Mouse (Mus musculus) small intestine, adult 2 months (tissue): ENCODE measurements at regions not wholly inside any gene's neighbourhood (a gene's known extent, or its start where the extent isn't known, plus 50 kb on each side); places are given as distances from the start of the nearest gene placed in this dataset.

ENCODE experiments used
- H3K27ac ChIP-seq: fragments of 200-500 bp; 2 replicates; pipeline ENCODE4 v1.5.1; 2012; ENCODE audit warnings: low read depth, low read length, control low read depth, inconsistent platforms; ENCODE audit not compliant: insufficient read depth
- H3K27me3 ChIP-seq: fragments of 200-500 bp; 2 replicates; pipeline ENCODE4 v1.6.1; 2012; ENCODE audit warnings: mild to moderate bottlenecking, moderate library complexity, low read length, inconsistent platforms; ENCODE audit not compliant: control insufficient read depth, insufficient read depth
- H3K36me3 ChIP-seq: fragments of 200-500 bp; 2 replicates; pipeline ENCODE4 v1.6.1; 2012; ENCODE audit warnings: mild to moderate bottlenecking, low read length, control low read depth, inconsistent platforms; ENCODE audit not compliant: control insufficient read depth, insufficient read depth
- H3K4me1 ChIP-seq: fragments of 200-500 bp; 2 replicates; pipeline ENCODE4 v1.6.1; 2012; ENCODE audit warnings: low read length, inconsistent platforms, mixed read lengths; ENCODE audit not compliant: control insufficient read depth, insufficient read depth, insufficient read length
- H3K4me3 ChIP-seq: fragments of 200-500 bp; 2 replicates; pipeline ENCODE4 v1.5.1; 2012; ENCODE audit warnings: low read depth, mild to moderate bottlenecking, control low read depth, inconsistent platforms, low read length, moderate library complexity
- CTCF ChIP-seq: fragments of 200-500 bp; IDR thresholded peaks from 2 replicates; pipeline ENCODE4 v1.5.1; 2012; ENCODE audit warnings: low read depth, mild to moderate bottlenecking, control low read depth, inconsistent platforms, low read length, moderate library complexity, mixed read lengths; ENCODE audit not compliant: insufficient replicate concordance, insufficient read length; ENCODE audit errors: extremely low read depth
- POLR2A ChIP-seq: fragments of 200-500 bp; IDR thresholded peaks from 2 replicates; pipeline ENCODE4 v1.6.1; 2012; ENCODE audit warnings: low read depth, mild to moderate bottlenecking, control low read depth, inconsistent platforms, low read length, moderate library complexity
- WGBS: fragments of 180-500 bp; shearing (Covaris S2); methylation state at CpG from one replicate; pipeline ENCODE4 v1.1.7; 2018; 5-methylcytosine and 5-hydroxymethylcytosine counted together

DNA sequence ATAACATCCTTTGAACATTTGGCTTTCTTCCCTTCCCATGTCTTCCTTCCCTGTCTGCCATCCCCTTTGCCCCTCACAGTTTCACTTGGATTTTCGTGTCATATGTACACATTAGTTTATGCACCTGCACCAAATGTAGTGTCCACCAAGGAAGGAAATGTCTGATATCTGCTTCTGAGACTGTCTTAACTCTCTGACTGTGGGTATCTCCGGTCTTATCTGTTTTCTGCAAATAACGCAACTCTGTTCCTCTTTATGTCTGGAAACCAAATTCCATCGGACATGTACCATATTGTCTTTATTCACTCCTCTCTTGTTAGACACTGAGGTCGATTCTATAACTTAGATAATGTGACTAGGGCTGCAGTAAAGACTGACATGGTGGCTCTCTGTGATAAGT, 113.6 kb downstream of the Tmem30b start:
- no peak for TF ChIP-seq CTCF
- TF ChIP-seq POLR2A, result no peak
- WGBS, result 67% methylated on average over 5 of the region's 5 CpGs

DNA sequence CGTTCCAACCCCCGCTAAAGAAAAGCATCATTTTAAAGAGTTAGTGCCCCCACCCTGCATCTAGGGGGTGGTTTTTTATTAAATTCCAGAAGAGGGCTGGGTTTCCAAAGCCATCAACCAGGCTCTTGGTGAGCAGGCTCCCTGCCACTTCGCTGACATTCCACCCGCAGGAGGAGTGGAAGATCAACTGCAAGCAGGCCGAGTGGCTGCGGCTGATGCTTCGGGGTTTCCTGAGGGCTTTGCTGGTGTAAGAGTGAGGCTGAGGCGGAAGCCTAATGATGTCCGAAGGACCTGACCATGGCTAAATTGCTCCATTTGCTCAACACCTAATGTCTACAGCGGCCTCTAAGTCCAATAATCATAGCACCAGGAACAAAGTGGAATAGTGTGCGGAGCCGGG, 118.0 kb downstream of the Tmem30b start:
- no peak for TF ChIP-seq CTCF
- no peak for TF ChIP-seq POLR2A
- Histone ChIP-seq H3K36me3 (no peaks in the 10 kb centered on the region), H3K4me1 (no peaks in the 10 kb centered on the region), H3K27ac (no peak overlapping the region), H3K4me3 (no peak overlapping the region), H3K27me3 (no peaks in the 10 kb centered on the region)
- 65% methylated on average over 12 of the region's 12 CpGs for WGBS

More for the DNA sequence above, 113.6 kb downstream of the Tmem30b start:
- Histone ChIP-seq H3K27ac (no peak overlapping the region), H3K36me3 (no peaks in the 10 kb centered on the region), H3K4me3 (no peak overlapping the region), H3K27me3 (no peaks in the 10 kb centered on the region), H3K4me1 (no peaks in the 10 kb centered on the region)

DNA sequence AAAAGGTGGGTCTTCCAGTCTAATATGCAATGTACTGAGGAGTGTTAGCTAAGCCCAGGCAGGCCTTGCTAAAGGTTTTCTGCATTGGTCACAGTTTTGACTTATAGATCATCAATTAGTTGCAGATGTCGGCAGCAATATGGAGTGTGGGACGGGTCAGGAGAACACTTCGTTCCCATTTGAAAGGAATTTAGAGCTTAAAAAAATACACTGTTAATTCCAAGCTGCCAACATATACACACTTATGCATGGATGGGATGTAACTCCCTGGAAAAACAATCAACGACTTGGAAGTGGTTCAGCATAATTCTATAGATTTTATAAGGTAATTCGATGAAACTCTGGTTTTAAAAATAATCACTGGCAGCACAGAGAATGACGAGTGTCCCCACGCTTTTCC, 121.4 kb downstream of the Tmem30b start:
- Histone ChIP-seq H3K27ac (no peak overlapping the region), H3K4me3 (no peak overlapping the region), H3K27me3 (no peaks in the 10 kb centered on the region), H3K36me3 (no peaks in the 10 kb centered on the region), H3K4me1 (no peaks in the 10 kb centered on the region)
- TF ChIP-seq CTCF (no peak), POLR2A (no peak)
- 89% methylated on average over 7 of the region's 7 CpGs for WGBS

DNA sequence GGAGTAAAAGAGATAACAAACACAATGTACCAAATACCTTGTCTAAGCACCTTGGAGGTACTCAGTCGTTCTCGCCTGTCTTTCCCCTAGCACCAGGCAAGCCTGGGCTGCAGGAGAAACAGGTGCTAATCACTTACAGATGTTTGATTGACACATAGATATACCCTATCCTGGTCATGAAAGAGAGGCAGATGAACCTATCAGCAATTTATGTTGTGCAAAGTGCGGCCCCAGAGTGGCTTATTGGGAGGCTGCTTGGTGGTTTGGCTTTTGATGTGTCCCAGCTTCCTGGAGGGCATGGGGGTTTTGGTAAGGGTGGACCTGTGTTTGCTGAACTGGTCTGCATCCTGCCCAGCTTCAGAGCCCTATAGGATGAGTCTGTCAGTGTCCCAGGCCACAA, 129.1 kb downstream of the Tmem30b start:
- H3K36me3 ChIP-seq, result no peaks in the 10 kb centered on the region
- no peak overlapping the region for H3K27ac ChIP-seq
- H3K4me3 ChIP-seq, result no peak overlapping the region
- WGBS, result 77% methylated on average over 3 of the region's 3 CpGs
- no peak for TF ChIP-seq CTCF
- TF ChIP-seq POLR2A, result no peak
- no peaks in the 10 kb centered on the region for H3K27me3 ChIP-seq
- no peaks in the 10 kb centered on the region for H3K4me1 ChIP-seq

DNA sequence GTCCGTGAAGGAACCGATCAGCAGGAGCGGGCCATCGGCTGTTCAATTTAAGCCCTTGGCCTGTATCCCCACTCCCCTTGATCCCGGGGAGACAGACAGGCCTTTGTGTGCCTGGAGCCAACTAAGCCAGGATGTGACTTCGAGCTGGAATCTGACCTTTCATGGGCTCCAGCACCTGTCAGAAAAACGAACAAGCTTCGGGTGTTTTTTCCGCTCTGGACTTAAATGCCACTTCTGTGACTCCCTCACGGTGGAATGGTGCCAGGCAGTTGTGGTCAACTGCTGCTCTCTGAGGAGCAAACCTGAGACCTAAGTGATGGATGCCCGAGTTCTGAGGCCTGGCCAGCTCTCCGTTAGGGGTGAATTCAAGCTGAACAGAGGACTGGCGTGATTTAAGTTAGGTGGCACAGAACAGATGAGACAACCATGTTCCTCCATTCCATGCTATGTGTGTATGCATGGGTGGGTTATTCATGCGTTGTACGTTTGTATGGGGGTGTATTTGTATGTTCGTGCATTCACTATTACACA, 129.8 kb downstream of the Tmem30b start:
- Histone ChIP-seq H3K4me3 (no peak overlapping the region), H3K27me3 (no peaks in the 10 kb centered on the region), H3K36me3 (no peaks in the 10 kb centered on the region), H3K27ac (no peak overlapping the region), H3K4me1 (no peaks in the 10 kb centered on the region)
- 66% methylated on average over 16 of the region's 16 CpGs for WGBS
- TF ChIP-seq CTCF, result no peak
- no peak for TF ChIP-seq POLR2A

DNA sequence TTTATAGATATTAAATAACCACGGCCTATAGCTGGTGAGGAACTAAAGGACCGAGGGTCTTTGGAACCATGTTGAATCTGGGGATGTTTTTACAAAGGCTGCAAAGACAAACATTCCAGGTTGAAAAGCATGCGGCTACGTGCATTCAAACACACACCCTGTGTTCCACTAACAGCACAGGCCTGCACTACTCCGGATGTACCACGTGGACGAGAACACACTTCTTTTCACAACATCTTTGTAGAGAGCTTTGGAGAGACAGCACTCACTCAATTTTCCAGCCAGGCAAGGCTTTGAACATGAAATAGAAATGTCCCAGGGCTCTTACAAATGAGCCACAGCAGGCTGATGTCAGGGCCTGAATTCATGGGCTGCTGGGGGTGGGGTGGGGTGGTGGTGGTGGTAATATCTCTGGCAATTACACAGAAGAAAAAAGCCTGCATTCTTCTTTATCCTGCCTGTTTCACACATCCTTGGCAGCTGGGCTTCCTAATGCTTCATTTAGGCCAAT, 129.3 kb downstream of the Slc38a6 start:
- TF ChIP-seq POLR2A, result no peak
- no peak for TF ChIP-seq CTCF
- Histone ChIP-seq H3K4me3 (no peak overlapping the region), H3K4me1 (no peaks in the 10 kb centered on the region), H3K27ac (no peak overlapping the region), H3K36me3 (no peaks in the 10 kb centered on the region), H3K27me3 (no peaks in the 10 kb centered on the region)
- 61% methylated on average over 7 of the region's 7 CpGs for WGBS

DNA sequence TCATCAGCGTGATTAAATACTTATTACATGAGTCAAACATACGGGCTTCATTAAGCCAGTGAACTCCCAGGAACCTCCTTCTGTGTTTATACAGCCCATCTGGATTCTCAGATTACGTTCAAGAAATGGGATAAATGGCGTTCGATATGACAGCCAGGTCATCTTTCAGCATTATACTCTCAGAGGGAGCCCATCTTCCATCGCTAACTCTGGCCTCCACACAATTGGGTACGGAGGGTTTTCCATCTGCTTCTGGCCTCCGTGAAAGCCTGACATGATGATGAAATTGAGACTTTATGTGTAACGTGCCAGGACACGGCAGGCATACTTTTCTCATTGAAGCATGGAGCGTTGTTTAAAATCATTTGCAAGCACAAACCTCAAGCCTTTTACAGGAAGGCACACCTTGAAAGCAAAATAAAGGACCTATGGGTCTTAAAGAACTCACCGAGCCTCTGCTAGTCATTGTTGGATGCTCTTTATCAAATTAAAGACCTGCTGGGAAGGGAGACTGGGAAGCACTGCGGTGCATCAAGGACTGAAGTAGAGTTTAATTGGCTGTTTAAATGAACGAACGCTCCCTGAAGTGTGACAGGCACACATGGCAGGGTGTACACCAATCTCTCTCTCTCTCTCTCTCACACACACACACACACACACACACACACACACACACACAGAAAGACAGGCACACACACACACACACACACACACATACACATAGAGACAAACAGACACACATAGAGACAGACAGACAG, 127.0 kb downstream of the Slc38a6 start:
- Histone ChIP-seq H3K4me1 (no peaks in the 10 kb centered on the region), H3K4me3 (no peak overlapping the region), H3K27ac (no peak overlapping the region), H3K27me3 (no peaks in the 10 kb centered on the region), H3K36me3 (no peaks in the 10 kb centered on the region)
- WGBS, result 74% methylated on average over 15 of the region's 15 CpGs
- TF ChIP-seq CTCF (no peak), POLR2A (no peak)

DNA sequence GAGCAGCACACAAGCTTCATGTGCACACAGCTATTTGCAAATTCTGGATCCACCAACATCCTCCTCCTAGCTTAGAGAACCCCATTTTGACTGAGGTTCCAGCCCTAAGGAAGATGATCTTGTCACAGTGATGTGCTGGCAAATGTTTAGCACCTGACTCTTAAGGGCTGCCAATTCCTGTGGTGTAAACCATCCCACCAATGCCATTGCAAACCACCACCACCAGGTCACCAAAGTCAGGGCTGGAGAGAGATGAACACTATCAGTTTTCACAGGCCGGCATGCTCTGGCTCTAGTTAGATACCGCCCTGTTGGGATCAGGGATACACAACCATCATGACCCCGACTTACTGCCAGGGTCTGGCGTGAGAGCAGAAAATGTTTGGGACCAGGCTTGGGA, 125.9 kb downstream of the Slc38a6 start:
- WGBS, result 73% methylated on average over 4 of the region's 4 CpGs
- H3K27ac ChIP-seq, result no peak overlapping the region
- no peaks in the 10 kb centered on the region for H3K27me3 ChIP-seq
- H3K4me3 ChIP-seq, result no peak overlapping the region
- H3K36me3 ChIP-seq, result no peaks in the 10 kb centered on the region
- H3K4me1 ChIP-seq, result no peaks in the 10 kb centered on the region
- no peak for TF ChIP-seq POLR2A
- TF ChIP-seq CTCF, result no peak
